Mouse (Mus musculus): ENCODE results near the gene Kmt5a. TPM values are rescaled to one million over a fixed set of nuclear protein-coding genes. Genes with fewer than 3 reads are reported as not detected.
A peak's percentile ranks its signal among the peaks of the same experiment; 100 is the strongest.
"Not testable (repeated sequence)": the region's sequence is repeated elsewhere in the genome, so short reads cannot be mapped to it uniquely, and the experiment has no call there.

Gene Kmt5a
- total RNA-seq, 1 experiment from 2014 or later, result 182 TPM

DNA sequence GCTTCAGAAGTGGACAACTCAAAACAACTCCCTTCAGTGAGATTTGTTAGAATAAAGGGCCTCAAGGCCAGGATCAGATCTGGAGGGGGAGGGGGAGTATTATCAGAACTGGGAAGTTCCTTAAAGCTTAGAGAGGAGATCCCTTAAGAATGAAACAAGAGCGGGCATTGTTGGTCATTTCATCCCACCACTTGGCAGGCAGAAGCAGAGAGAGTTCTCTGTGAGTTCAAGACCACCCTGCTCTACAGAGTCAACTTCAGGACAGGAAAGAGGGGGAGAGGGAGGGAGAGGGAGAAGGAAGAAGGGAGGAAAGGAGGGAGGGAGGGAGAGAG lies 39.1 kb downstream of the Kmt5a start:
- no peak for ATAC-seq (replicated peaks; ENCODE audit: low read depth, poor library complexity, severe bottlenecking)

DNA sequence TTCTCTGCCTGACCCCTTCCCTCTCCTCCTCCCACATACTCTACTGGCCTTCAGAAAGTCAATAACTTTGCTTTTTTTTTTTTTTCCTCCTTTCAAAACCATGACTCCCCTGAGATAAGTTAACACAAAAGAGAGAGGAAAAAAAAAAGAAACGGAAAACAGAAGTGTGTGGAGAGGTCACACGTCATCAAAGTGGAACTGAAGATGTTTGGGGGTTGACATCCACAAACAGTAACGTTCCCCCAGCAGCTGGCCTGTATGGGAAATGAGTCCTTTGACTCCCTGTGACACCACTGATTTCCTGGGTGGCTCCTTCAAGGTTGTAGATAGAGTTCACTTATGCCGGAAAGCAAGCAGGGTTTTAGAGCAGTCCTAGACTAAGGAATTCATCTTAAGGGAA lies 40.4 kb downstream of the Kmt5a start:
- ATAC-seq (replicated peaks; ENCODE audit: low read depth, poor library complexity, severe bottlenecking), result no peak

DNA sequence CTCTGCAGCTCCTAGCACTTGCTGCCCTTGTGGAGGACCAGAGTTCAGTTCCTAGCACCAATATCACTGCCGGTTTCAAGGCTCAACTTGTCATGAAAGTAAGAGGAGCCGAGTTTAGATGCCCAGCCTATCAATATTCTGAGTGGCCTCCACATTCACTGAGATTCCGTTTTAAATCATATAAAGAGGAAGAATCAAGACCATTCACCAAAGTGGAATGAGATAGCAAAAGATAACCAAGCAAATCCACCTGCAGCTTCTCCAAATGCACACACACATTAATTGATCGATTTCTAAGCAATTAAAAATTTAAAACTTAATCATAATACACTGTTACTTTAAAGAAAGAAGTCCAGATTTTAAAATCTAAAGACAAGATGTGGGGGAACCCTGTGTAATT lies 42.0 kb downstream of the Kmt5a start:
- ATAC-seq (replicated peaks; ENCODE audit: low read depth, poor library complexity, severe bottlenecking), result no peak

DNA sequence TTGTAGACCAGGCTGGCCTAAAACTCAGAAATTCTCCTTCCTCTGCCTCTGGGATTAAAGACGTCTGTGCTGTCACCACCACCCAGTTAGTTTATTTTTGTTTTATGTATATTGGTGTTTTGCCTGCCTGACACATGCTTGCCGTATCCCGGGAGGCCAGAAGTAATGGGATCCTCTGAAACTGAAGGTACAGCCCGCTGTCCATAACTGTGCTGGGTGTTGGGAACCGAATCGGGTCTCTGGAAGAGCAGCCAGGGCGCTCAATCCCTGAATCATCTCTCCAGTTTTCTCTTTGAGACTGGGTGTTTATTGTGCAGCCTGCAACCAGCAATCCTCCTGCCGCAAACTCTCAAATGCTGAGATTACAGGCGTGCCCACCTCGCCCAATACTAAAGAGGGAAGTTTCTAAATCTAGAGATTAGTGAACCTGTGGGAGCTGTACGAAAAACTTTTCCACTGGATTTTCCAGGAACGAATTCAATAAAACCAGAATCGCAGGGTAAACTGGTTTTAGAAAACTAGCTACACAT lies 42.8 kb downstream of the Kmt5a start:
- ATAC-seq (replicated peaks; ENCODE audit: low read depth, poor library complexity, severe bottlenecking), result no peak

DNA sequence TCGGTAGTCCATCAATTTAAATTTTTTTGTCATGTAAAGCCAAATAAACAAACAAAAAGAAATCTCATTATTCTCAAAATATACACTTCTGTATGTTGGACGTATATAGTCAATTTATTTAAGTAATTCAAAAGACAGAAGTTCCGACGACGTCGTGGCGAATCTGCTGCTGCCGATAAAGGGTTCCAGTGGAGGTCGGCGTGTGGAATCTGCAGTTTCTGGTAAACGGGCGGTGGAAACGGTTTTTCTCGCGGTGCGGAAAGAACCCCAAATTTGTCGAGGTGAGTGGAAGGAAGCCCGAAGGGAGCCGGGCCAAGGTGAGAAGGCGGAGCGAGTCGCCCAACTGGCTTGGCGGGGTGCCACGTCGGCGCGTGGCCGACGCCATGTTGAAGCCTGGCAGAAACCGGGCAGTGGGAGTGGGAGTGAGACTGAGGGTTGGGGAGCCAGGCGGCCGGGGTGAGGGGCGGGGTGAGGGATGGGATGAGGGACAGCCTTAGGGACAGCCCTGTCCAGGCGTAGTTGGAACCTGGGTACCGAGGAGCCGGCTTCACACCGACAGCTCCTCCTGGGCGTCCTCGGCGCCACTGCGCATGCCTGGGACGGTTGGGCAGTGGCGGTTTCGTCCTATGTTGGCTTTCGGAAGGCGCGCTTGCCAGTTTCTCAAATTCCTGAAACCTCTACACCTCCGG lies 43.4 kb downstream of the Kmt5a start, which contains the start of gene Snrnp35:
Gene Snrnp35, plus strand, starts transcription at position 169 of the 689 bp plus-strand sequence.
- peak; percentile 76 for ATAC-seq (replicated peaks; ENCODE audit: low read depth, poor library complexity, severe bottlenecking)

DNA sequence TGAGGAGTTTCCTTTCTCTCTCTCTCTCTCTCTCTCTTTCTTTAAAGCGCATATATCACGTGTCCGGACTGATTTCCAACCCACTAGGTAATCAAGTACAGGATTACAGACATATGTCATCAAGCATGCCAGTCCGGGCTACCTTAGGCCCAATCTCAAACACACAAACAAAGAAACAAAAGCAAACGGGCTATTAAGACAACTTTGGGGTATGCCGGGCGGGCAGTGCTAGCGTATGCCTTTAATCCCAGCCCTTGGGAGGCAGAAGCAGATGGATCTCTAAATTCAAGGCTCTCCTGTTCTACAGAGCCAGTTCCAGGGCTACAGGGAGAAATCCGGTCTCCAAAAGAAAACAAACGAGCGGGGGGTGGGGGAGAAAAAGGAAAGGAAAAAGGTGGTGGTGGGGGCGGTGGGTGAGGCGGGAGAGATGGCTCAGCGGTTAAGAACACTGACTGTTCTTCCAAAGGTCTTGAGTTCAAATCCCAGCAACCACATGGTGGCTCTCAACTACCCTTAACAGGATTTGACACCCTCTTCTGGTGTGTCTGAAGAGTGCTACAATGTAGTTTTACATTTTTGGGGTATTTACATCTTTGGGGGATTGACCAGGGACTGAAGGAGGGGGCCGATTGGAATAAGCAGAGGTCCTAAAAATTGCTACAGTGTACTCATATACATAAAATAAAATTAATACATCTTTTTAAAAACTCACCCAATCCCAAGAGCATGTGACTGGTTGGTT lies 44.1 kb downstream of the Kmt5a start:
- peak; percentile 16; the same call in 1 of the 2 replicates for ATAC-seq (replicated peaks; ENCODE audit: low read depth, poor library complexity, severe bottlenecking)

DNA sequence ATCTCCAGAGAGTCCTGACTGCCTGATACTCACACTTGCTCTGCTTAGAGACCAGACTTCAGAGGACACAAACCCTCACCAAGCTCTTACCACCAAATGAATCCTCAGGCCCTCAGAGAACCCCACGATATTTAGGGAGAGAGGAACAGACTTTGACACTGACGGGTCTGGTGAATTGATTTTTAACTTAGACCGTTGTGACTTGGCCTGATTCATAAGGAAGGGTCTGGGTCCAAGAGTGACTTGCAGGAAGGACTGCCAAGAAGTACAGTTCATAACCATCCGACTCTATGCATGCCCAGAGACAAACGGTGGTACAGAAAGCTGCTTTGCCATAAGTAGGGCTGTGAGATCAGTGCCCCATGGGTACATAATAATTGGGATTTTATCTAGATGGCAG lies 45.9 kb downstream of the Kmt5a start:
- no peak for ATAC-seq (replicated peaks; ENCODE audit: low read depth, poor library complexity, severe bottlenecking)

DNA sequence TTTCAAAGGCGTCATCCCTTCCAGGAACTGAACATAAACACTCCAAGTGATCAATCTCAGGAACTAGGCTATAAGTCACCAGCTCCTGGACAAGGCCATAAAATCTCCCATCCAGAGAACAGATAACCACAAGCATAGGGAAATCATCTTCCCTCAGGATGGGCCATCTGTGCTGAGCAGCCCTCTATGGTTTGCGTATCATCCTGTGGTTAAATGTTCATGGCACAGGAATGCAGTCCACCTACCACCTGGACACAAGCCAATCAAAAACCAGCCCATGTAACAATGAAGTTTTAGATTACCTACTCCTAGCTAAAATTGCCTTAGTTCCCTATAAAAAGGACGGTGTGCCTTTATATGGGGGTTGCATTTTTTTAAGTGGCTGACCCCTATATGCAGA lies 49.2 kb downstream of the Kmt5a start:
- ATAC-seq (replicated peaks; ENCODE audit: low read depth, poor library complexity, severe bottlenecking), result no peak

DNA sequence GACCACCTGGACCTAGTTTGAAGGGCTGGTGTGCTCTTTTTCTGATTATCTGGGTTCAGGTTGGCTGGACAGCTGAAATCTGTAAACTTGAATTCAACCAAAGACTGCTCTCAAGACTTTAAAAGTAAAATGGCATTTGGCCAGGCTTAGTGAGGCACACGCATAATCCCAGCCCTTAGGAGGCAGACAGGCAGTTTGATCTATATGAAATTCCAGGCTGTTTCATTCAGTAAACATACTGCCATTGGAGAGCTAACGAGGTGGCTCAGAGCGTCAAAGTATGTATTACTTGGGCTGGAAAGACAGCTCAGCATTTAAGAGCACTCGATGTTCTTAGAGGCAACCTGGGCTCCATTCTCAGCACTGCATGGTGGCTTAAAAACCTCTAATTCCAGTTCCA lies 52.0 kb downstream of the Kmt5a start:
- no peak for ATAC-seq (replicated peaks; ENCODE audit: low read depth, poor library complexity, severe bottlenecking)

DNA sequence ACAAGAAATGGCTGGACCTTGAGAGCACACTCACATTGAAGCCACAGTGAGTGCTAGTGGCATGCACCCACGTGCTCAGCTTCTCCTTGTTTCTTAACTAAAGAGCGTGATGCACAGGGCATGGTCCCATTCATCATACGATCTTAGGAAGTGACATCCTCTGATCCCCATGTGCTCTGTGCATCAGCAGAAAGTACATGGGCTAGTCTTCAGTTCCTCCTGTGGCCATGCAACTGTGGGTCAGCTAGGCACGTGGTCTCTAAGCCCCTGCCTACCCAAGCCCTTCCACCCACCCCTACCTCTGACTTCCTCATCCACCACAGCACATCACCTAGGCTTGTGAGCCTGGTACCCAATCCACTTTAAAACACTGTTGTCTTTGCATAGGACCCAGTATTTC lies 52.9 kb downstream of the Kmt5a start:
- ATAC-seq (replicated peaks; ENCODE audit: low read depth, poor library complexity, severe bottlenecking), result peak; percentile 50

DNA sequence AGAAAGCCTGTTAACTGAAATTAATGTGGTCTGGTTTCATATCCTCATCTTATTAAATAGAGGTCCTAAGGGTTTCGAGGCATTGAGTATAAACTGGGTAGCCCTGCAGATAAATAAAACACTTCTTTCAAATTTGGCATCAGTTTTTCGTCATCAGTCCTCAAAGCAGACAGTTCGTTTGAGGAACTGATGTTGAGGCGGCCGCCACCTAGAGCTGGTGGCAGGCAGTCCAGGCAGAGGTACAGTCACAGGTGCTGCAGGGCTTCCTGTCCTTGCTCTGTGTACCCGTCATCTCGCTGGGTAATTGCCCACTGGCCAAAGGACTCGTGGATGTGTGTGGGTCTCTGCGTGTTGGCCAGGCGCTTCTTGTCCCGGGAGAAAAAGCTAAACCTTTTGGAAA lies 53.7 kb downstream of the Kmt5a start:
- ATAC-seq (replicated peaks; ENCODE audit: low read depth, poor library complexity, severe bottlenecking), result peak; percentile 45; the same call in 1 of the 2 replicates

DNA sequence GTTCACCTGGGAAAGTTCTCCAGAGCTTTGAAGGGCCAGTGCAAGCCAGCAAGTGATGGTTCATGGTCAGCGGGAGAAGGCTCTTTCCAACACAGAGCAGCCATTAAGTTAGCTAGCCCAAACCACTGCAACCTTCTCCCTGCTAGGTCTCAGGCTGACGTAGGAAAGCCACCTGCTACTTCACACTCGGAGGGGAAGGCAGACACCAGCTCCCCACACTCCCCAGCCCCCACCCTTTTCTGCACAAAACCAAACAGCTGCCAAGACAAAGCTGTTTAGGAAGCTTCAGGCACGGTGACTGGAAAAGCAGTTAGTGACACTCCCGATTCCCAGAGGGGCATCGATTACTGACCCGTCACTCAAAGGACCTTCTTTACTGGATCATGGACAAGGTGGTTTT lies 55.8 kb downstream of the Kmt5a start:
- ATAC-seq (replicated peaks; ENCODE audit: low read depth, poor library complexity, severe bottlenecking), result no peak

DNA sequence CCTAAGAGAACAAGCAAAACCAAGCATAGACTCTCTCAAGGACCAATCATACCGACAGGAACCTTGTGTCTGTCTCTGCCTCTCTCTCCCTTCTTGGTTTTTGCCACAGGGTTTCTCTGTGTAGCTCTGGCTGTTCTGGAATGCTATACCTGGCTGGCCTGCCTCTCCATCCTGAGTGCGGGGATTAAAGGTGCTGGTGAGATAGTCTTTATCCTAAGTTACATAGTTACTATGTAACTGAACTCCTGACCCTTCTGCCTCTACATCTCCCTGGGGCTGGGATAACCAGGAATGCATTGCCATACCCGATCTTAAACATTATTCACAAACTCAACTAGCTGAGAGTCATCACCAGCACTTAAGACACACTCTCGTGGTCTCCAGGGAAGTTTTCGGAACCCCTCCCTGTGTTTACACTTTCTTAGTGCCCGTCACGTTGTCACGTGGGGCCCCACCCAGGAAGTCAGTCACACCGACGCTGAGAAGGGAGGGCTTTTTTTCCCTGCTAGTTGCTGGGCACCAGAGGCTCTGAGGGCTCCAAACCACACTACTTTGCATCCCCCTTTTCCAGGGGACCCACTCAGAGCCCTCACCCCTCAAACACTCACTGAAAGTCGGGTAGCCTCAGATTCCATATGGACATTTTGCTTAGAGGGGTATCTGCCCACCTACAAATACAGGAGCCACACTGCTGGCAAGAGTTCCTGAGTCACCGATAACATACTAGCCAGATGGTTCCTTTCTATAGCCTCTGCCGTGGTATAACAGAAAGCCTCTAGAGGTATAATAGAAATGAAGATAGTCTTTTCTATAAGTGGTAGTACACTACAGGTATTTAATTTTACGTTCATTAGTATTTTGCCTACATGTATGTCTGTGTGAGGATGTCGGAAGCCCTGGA lies 57.1 kb downstream of the Kmt5a start:
- 0 out of 2 replicates have a peak, but pooled peaks have one; percentile 27 for ATAC-seq (replicated peaks; ENCODE audit: low read depth, poor library complexity, severe bottlenecking)

DNA sequence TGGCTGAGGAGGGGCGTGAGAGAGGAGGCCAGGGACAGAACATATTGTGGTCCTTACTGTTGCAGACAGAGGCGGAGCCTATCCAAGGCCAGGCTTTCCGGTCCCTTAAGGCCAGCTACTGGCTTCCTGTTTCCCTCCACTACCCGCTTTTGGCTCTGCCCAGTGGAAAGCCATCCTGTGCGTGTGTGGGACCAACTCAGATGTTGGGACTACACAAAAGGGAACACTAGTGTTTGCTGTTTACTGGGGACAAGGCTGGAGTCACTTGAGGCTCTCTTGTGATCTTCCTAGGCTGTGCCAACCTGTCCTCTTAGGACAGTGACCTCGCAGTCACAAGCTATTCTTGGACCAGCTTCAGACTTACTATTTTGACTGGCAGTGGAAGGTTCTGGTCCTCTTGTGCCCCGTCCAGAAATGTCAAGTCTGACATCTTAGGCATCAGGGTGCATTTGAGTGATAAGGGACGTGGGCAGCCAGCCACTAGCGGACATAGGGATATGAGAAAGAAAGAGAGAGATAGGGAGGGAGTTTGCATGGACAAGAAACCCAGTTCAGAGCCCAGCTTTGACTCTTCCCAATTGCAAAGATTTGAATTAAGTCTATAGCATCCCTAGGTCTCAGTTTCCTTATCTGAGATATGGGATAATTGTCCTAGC lies 58.6 kb downstream of the Kmt5a start:
- peak; percentile 63 for ATAC-seq (replicated peaks; ENCODE audit: low read depth, poor library complexity, severe bottlenecking)

DNA sequence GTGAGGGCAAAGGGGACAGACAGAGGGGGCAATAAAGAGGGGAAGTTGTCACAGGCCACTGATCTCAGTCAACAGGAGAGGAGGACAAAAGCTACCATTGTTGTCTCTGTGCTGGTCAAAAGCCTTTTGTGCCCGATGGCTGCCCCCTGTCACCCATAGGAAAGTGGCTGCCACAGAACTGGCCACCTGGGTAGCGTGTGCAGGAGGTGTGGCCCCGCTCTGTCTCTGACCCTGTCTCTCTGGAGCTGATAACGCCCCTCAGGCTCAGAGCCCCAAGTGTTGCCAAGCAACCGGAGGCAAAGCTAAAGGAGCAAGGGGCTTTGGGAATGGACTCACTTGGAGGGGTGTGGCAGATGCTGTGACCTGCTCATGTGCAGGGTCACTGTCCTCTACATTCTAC lies 59.3 kb downstream of the Kmt5a start:
- 0 out of 2 replicates have a peak, but pooled peaks have one; percentile 22 for ATAC-seq (replicated peaks; ENCODE audit: low read depth, poor library complexity, severe bottlenecking)

DNA sequence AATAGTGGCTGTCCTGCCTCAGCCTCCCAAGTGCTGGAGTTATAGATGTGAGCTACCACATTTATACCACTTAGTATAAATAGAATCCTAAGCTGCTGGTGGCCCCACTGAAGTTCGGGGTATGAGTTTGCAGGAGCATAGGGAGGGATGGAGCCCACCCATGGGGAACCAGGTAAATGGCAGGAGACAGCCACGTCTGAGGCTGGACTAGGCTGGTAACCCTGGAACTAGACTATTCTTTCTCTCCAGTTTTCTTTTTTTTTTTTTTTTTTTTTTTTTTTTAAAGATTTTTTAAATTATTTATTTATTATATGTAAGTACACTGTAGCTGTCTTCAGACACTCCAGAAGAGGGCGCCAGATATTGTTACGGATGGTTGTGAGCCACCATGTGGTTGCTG lies 60.3 kb downstream of the Kmt5a start:
- ATAC-seq (replicated peaks; ENCODE audit: low read depth, poor library complexity, severe bottlenecking), result not testable (repeated sequence)

DNA sequence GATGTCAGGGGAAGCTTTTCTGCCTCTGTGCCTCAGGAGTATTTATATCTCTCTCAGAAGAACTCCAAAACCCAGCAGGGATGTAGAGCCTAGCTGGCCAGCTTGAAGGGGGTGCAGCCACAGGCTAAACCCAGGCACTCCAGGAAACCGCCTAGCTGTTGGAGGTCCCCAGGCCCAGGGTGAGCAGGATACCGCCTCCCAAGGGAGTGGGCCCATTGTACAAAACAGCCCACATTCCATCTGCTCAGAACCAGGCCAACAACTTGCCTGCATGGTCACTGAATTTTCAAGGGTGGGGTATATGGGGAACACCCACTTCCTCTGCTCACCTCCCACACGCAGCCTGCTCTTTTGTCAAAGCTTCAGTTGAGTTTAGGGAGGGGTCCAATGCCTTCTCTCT lies 60.8 kb downstream of the Kmt5a start:
- ATAC-seq (replicated peaks; ENCODE audit: low read depth, poor library complexity, severe bottlenecking), result no peak

DNA sequence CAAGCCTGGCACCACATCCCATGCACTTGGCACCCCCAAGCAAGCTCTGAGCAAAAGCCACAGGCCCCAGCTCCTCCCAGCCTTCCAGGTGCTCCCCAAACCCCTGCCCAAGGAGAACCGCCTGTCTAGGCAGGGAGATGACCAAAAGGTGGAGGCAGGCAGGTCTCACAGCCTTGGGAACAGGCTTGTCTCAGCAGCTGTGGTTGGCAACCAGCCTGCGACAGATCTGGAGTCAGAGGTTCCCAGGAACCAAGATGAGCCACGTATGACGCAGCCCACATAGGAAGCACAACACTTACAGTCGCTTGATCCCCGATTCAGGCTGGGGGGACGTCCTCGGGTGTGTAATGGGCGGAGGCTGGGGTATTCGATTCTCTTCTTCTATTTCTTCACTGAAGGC lies 61.8 kb downstream of the Kmt5a start:
- ATAC-seq (replicated peaks; ENCODE audit: low read depth, poor library complexity, severe bottlenecking), result no peak

DNA sequence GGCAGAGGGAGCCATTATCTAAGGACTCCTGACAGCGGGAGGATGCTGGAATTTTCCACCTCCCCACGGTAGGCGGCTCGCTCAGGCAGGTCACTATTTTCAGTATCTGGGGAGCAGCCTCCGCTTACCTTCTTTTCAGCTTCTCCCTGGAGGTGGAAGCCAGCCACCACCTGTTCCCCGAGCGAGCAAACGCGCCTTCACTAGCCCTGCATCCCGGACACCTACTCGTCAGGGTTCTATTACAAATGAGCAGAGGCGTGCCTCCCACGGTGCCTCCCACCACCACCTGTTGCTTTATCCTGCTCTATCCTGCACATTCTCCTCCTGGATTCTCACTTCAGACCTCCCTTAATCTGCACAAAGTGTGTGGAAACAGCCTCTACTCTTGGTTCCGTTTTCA lies 64.0 kb downstream of the Kmt5a start:
- ATAC-seq (replicated peaks; ENCODE audit: low read depth, poor library complexity, severe bottlenecking), result no peak

DNA sequence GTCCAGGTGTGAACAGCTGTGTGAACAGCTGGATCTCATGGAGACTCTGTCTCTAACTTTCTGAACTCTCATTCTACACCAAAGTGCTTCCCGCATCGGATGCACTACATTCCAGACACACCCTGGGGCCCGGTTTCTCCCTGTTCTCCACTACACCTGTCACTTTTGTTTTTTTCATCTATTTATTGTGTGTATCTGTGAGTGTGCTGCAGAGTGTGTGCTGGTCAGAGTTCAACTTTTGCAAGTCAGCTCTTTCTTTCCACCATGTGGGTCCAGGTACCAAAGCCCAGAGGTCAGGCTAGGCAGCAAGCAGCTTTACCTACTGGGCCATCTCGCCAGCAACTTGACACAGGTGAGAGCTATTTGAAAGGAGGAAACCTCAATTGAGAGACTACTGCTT lies 65.5 kb downstream of the Kmt5a start:
- ATAC-seq (replicated peaks; ENCODE audit: low read depth, poor library complexity, severe bottlenecking), result no peak
